Mouse (Mus musculus) heart, postnatal 36 days (tissue): Measurements from ENCODE around the gene Cobll1. TPM values are rescaled to one million over a fixed set of nuclear protein-coding genes. Genes with fewer than 3 reads are reported as not detected.

Experiments
- DNase-seq, 2 experiments: peaks; one replicate each; pipeline ENCODE4 v3.0.0; 2021 to 2022
- intact Hi-C: fragments of 180-260 bp; cut with DNase I; formaldehyde crosslinking; loops from one replicate; pipeline ENCODE4 v1.15.1; 2025
- total RNA-seq, 2 experiments: library from RNA; stranded (reverse); gene quantifications; 2 replicates each; pipeline ENCODE4 v1.2.3; 2021

The Cobll1 gene
- total RNA-seq, 2 experiments from 2014 or later = 66.8 to 78.2 TPM

DNA sequence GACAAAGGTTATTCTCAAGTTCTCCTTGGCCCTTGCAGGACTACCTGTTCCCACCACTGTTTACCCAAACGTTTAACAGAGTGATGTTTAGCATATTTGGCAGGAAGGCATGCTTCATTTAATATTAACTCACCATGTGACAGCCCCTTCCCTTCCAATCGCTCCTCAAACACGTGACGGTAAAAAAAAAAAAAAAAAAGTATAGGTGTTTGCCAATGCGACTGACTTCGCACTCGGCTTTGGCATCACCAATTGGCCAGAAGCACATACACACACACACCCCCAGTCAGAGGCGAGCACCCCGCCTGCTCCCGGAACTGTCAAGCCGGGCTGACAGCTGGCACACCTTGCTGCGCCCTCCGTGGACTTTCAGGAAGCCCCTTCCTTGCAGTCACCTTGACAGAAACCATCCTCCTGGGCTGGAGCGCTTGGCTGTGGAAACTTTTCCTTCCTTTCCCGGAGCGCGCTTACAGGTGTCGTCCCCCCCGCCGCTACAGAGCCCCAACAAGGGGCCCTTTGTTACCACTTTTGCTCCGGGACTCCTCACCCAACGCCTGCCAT lies 1.5 kb downstream of the Cobll1 start:
- peak; percentile 37 to 46 for DNase-seq
- intact Hi-C loops = loop anchor here (2.0 to 5.0 kb wide), 4 partner anchors 49 to 215 kb away; partner anchors contain the start of gene Grb14

- intact Hi-C loops = loop anchor here (5.0 kb wide), 2 partner anchors 95 to 215 kb away; partner anchors contain the start of gene Grb14
- no peak for DNase-seq
Measured at GRCm38 (mm10) chr2:65237116-65237515, 2.1 kb downstream of the Cobll1 start.

- no peak for DNase-seq
- intact Hi-C loops = loop anchor here (5.0 kb wide), 2 partner anchors 96 to 214 kb away; partner anchors contain the start of gene Grb14
Measured at GRCm38 (mm10) chr2:65236644-65237043, 2.6 kb downstream of the Cobll1 start.

GRCm38 (mm10) chr2:65232756-65233535 lies 6.3 kb downstream of the Cobll1 start:
- no peak for DNase-seq
- intact Hi-C loops = no loop called here

DNA sequence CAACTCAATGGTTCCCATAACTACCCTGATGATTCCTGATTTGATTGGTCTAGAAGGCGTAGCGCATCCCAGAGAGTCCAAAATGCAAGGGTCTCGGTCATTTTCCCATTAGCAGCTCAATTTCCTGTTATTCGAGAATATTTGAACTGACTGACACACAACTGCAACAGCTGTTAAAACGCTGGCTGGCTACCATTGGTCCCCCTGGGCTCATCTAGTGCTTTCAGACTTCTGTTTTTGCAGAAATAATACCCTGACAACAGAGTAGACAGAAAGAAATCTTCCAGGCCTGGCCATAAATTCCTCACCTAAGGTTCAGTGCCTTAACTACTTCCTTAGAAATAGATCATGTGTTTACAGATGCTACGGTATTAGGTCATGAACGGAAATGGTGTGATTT lies 10.8 kb downstream of the Cobll1 start:
- intact Hi-C loops = no loop called here
- no peak for DNase-seq

DNA sequence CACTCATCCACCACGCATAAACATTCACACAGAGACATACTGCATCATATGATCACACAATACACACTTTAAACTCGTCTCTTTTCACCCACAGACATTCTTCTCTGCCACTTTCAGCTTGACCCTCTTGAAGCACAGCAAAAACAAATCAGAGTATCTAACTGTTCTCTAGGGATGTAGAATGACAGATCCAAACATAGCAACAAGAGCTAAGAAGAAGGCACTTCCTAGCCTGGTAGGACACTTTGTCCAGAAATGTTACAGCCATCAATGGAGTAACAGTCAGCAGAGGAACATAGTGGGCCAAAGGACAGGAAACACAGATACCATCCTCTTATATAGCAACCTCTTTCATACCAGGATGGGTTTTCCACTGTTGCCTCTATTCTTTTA lies 11.3 kb downstream of the Cobll1 start:
- intact Hi-C loops = no loop called here
- DNase-seq = no peak

DNA sequence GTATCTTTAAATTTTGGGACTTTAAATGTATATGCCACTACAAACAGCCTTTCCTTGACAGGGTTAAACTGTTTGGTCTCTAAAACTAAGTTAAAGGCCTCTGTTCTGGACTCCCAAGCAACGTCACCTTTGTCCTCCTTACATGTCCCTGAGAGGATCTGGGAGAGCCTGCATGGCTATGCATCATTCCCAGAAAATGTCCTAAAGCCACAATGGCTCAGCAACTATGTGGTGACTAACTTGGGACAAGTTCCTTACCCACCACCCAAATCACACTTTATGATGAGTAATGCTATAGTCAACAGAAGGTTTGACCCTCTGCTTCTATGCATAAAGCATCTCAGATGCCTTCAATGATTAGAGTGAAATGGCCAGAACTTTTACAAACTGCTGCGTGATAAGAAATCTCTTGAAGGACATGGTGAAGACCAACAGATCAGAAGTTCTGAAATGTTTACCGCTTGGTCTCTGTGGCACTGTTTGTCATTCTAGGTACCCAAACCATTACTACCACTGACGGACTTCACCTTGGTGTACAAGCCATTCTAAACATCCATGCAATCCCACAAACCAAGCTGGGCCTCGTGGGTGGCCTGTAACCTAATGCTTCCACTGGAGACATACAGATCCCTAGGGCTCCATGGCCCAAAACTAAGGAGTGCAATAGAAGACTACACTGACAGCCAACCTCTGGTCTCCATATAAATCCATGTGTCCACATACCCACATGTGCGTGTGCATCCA lies 11.9 kb downstream of the Cobll1 start:
- intact Hi-C loops = no loop called here
- no peak for DNase-seq

DNA sequence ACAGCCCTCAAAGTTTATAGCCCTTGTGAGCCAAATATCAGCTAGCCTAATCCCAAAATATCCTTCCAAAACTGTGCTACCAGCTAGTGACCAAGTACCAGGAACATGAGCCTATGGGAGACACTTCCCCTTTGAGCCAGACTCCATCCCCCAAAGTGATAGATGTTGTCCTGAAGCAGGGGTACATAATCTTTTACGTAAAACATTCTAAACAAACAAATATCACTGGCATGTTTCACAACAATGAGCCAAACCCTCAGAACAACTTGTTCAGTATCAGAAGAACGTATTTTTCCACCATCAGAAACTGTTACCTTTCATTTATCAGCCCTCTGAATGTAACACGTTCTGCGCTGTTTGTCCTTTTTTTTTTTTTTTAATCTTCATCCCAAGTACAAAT lies 12.7 kb downstream of the Cobll1 start:
- DNase-seq = no peak
- intact Hi-C loops = no loop called here

GRCm38 (mm10) chr2:65223956-65224735 lies 15.1 kb downstream of the Cobll1 start:
- intact Hi-C loops = no loop called here
- DNase-seq = no peak

GRCm38 (mm10) chr2:65223012-65223411 lies 16.2 kb downstream of the Cobll1 start:
- DNase-seq = peak; percentile 17 to 42

DNA sequence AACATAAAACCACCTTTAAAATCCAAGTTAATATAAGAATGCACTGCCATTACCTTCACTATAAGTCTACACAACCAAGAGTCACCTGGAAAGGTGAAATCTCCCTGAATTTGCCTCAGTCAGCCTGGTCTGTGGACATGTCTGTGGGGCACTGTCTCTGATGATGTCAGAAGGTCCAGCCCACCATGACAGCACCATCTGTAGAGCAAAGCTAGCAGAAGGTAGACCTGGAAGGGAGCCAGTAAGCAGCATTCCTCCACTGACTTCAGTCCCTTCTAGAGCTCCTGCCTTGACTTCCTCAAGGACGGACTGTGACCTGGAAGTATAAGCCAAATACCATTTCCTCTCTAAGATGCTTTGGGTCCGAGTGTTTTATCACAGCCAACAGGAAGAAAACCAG lies 17.6 kb downstream of the Cobll1 start:
- intact Hi-C loops = no loop called here
- no peak for DNase-seq

More at GRCm38 (mm10) chr2:65223012-65223411, 16.2 kb downstream of the Cobll1 start:
- intact Hi-C loops = no loop called here

- DNase-seq = peak; percentile 63 to 67
- intact Hi-C loops = no loop called here
Measured at GRCm38 (mm10) chr2:65220563-65220962, 18.6 kb downstream of the Cobll1 start.

GRCm38 (mm10) chr2:65219375-65220135 lies 19.6 kb downstream of the Cobll1 start:
- no peak for DNase-seq
- intact Hi-C loops = no loop called here

- intact Hi-C loops = no loop called here
- DNase-seq = peak; percentile 38 to 50
Measured at GRCm38 (mm10) chr2:65218318-65218717, 20.9 kb downstream of the Cobll1 start.

DNA sequence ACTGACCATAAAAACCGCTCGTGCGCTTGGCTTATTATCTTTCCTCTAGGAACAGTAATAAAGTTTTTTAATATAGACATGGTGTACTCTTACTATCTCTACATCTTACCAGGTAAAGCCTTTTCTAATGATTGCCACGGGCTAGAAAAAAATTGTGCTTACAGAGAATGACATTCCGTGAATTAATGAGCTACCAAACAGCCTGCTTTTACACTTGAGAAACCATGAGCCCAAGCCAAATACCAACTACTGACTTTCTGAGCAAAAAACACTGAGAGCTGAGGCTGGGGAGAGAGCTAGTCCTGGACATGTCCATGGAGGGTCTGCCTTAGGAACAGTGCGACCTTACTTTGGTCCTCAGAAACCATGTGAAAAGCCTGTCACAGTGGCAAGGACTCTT lies 21.5 kb downstream of the Cobll1 start:
- intact Hi-C loops = no loop called here
- no peak for DNase-seq

- intact Hi-C loops = no loop called here
- DNase-seq = no peak
Measured at GRCm38 (mm10) chr2:65216163-65216562, 23.0 kb downstream of the Cobll1 start.

DNA sequence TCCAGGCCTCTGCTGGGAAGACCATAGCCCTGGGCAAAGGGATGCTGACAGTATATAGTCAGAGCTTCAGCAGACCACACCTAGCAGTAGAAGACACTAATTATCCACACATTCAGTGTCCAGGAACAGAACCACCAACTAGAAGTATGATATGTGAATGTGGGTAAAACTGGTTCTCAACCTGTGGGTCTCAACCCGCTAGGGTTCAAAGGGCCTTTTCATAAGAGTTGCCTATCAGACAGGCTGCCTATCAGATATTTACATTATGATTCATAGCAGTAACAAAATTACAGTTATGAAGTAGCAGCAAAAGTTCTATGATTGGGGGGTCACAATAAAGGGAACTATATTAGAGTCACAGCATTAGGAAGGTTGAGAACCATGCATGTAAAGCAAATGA lies 24.6 kb downstream of the Cobll1 start:
- DNase-seq = no peak
- intact Hi-C loops = no loop called here

GRCm38 (mm10) chr2:65213675-65214074 lies 25.5 kb downstream of the Cobll1 start:
- no peak for DNase-seq
- intact Hi-C loops = no loop called here

DNA sequence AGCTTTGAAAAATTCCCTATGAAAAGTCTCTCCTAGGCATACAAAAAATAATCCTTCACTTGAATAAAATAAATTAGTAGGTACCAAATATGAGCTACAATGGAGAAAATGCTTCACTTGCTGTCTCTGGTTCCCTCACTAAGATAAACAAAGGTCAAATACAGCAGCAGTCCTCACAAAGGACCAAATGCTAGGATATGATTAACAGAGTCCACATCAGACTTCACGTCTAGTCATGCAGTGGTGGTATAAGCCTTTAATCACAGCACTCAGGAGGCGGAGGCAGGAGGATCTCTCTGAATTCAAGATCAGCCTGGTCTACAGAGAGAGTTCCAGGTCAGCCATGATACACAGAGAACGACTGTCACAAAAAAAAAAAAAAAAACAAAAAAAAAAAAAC lies 27.6 kb downstream of the Cobll1 start:
- intact Hi-C loops = no loop called here

DNA sequence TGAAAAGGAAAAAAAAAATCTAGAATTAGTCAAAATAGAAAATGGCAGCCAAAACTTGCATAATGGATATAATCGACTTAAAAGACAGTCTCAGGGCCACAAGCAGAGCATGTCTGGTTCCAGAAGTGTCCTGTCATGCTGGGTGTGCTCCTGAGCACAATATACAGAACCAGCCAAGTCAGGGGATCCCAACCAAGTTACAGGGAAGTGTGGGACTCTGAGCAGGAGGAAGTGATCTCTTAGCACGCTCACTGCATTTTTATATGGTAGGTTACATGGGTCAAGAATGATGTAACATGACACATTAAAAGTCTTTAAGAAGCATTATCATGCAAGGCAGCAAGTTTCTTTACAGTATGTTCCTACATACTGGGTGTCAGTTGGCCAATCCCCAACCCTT lies 31.5 kb downstream of the Cobll1 start:
- intact Hi-C loops = no loop called here

More for the DNA sequence above, 27.6 kb downstream of the Cobll1 start:
- DNase-seq = no peak

More for the DNA sequence above, 31.5 kb downstream of the Cobll1 start:
- DNase-seq = no peak
